ENCODE assay signal across 16 mouse cellular contexts in the genomic region with DNA sequence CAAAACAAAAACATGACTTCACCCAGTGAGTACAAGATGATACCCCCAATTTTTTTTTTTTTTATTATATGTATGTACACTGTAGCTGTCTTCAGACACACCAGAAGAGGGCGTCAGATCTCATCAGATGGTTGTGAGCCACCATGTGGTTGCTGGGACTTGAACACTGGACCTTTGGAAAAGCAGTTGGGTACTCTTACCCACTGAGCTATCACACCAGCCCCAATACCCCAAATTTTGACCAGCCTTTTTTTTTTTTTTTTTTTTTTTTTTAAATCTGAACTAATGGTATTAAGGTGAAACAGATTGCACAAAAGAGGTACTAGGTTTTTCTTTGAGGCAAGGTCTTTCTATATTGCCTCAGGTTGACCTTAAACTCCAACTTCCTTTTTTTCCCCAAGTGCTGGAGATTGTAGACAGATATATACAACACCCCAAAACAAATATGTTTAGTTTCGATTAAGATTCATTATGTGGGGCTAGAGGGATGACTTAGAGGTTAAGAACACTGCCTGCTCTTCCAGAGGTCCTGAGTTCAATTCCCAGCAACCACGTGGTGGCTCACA. TPM values are rescaled to one million over a fixed set of nuclear protein-coding genes. Genes with fewer than 3 reads are reported as not detected.
DNase-seq lines count a peak whose midpoint lies in the region; ATAC-seq and TF ChIP-seq lines count a peak whose summit lies in the region.
"Had no signal": no experiment of that assay in that cellular context is flagged by ENCODE, and none has a peak within 500 bp of the region (broad histone marks: within the 10 kb centered on the region; RNA-seq: fewer than 3 reads in every experiment).

No protein-coding gene starts in this region.

- no peak overlapping the region for H3K27ac ChIP-seq in left cerebral cortex, adult 2 months
- H3K27ac ChIP-seq in liver, embryonic 13.5 days: peak overlapping the region; percentile 98
- H3K27ac ChIP-seq: embryonic facial prominence, embryonic 10.5 days; forebrain, embryonic 15.5 days; limb, embryonic 15.5 days; midbrain, embryonic 12.5 days; neural tube, embryonic 12.5 days had no signal

- 36% methylated on average over 3 of the region's 3 CpGs for WGBS in liver, embryonic 13.5 days (ENCODE audit: insufficient replicate concordance)

- ATAC-seq in liver, embryonic 13.5 days (ENCODE audit: low read depth): no peak
- ATAC-seq in inflammation-experienced regulatory T-cells, adult 6 months: no peak
- ATAC-seq: forebrain, embryonic 15.5 days; lung, postnatal 0 days had no signal

- no peaks in the 10 kb centered on the region for H3K27me3 ChIP-seq in liver, embryonic 13.5 days
- H3K27me3 ChIP-seq: forebrain, embryonic 15.5 days; limb, embryonic 15.5 days; midbrain, embryonic 12.5 days; neural tube, embryonic 12.5 days had no signal

- intact Hi-C loops in heart, postnatal 25 days (cut with DNase I): no loop called here
- intact Hi-C loops in left cerebral cortex, adult 2 months (cut with DNase I): loop anchor here (5.0 kb wide), 1 partner anchor 106 kb away; no protein-coding TSS in a partner anchor

- H3K36me3 ChIP-seq in liver, embryonic 13.5 days: peaks cover 65% of the 10 kb centered on the region

- peak; percentile 12 for TF ChIP-seq CTCF in left cerebral cortex, adult 2 months (IDR thresholded peaks at IDR 0.05)

- H3K4me3 ChIP-seq in left cerebral cortex, adult 2 months: no peak overlapping the region
- peak overlapping the region; percentile 99 for H3K4me3 ChIP-seq in liver, embryonic 13.5 days (replicated peaks)
- H3K4me3 ChIP-seq: embryonic facial prominence, embryonic 10.5 days; forebrain, embryonic 15.5 days; limb, embryonic 15.5 days; midbrain, embryonic 12.5 days; neural tube, embryonic 12.5 days had no signal

- peaks cover 39% of the 10 kb centered on the region for H3K4me1 ChIP-seq in liver, embryonic 13.5 days (replicated peaks)

- H3K9ac ChIP-seq in liver, embryonic 13.5 days: peak overlapping the region; percentile 100
- H3K9ac ChIP-seq: forebrain, embryonic 15.5 days; limb, embryonic 15.5 days; midbrain, embryonic 12.5 days; neural tube, embryonic 12.5 days had no signal

- H3K4me2 ChIP-seq in liver, embryonic 13.5 days: peak overlapping the region; percentile 72
- H3K4me2 ChIP-seq: forebrain, embryonic 15.5 days; limb, embryonic 15.5 days; midbrain, embryonic 12.5 days; neural tube, embryonic 12.5 days had no signal

- peak; percentile 34 for DNase-seq in heart, adult 11 months
- DNase-seq in heart, postnatal 25 days (ENCODE audit: low spot score): no peak
- no peak for DNase-seq in left cerebral cortex, adult 2 months (ENCODE audit: extremely low spot score in 1 of 2, low spot score in 2 of 2)
- DNase-seq in left cerebral cortex, adult 18-20 months (ENCODE audit: low spot score in 2 of 2): no peak
- no peak for DNase-seq in liver, embryonic 13.5 days
- DNase-seq in spleen, postnatal 10 days (ENCODE audit: low spot score in 2 of 2): no peak
- DNase-seq: adrenal gland, adult 8-10 months; cerebellum, adult 8-10 months; right cerebral cortex, adult 18-20 months had no signal

- no peaks in the 10 kb centered on the region for H3K9me3 ChIP-seq in liver, embryonic 13.5 days (replicated peaks)
- H3K9me3 ChIP-seq: embryonic facial prominence, embryonic 10.5 days; forebrain, embryonic 15.5 days; limb, embryonic 15.5 days; midbrain, embryonic 12.5 days; neural tube, embryonic 12.5 days had no signal

RNA-seq across cellular contexts. Expression of a gene that starts 4.6 kb away (rescaled TPM):
- 100 to 1,000 TPM; 168 to 194 TPM for total RNA-seq in heart, postnatal 25 days (2021)
- 10 to 100 TPM; 68.3 to 85.0 TPM for total RNA-seq in left cerebral cortex, adult 2 months (2021)
- total RNA-seq in left cerebral cortex, adult 18-20 months (2021): 10 to 100 TPM; 51.8 to 61.6 TPM
- 262 and 322 TPM in 2 replicates for polyA plus RNA-seq in liver, embryonic 13.5 days (2015; fragmentation: Nextera tagmentation; extraction: Ambion mirVana)
- polyA plus RNA-seq in inflammation-experienced regulatory T-cells, adult 6 months (2017; shearing (Covaris generic)): 10 to 100 TPM; 15.9 to 22.7 (median 17.9) TPM

RNA-seq across cellular contexts. Expression of a gene that starts 30.3 kb away (rescaled TPM):
- total RNA-seq in heart, postnatal 25 days (2021): 10 to 100 TPM; 20.9 to 24.7 TPM
- 100 to 1,000 TPM; 239 to 244 TPM for total RNA-seq in left cerebral cortex, adult 2 months (2021)
- 100 to 1,000 TPM; 245 to 253 TPM for total RNA-seq in left cerebral cortex, adult 18-20 months (2021)
- polyA plus RNA-seq in liver, embryonic 13.5 days (2015; fragmentation: Nextera tagmentation; extraction: Ambion mirVana): 4.2 and 4.9 TPM in 2 replicates
- polyA plus RNA-seq in inflammation-experienced regulatory T-cells, adult 6 months (2017; shearing (Covaris generic)): 10 to 100 TPM in 1 of 3 experiments, 1 to 10 TPM in 2; 7.2 to 10.1 (median 8.6) TPM

Comparison
In these comparisons a context has a peak if more than half of its experiments do, and no peak if none do; other contexts are left out.
1. RNA of a gene that starts 30.3 kb away (total RNA-seq): 245 to 253 TPM in left cerebral cortex, adult 18-20 months and 239 to 244 TPM in left cerebral cortex, adult 2 months; 20.9 to 24.7 TPM in heart, postnatal 25 days; every median in the first group is over 4 times any median in the second.